Mouse (Mus musculus) neural tube, embryonic 15.5 days (tissue): Measurements from ENCODE around the gene Sec14l5. TPM values are rescaled to one million over a fixed set of nuclear protein-coding genes. Genes with fewer than 3 reads are reported as not detected.

ENCODE experiments used
- ATAC-seq: fragments of 200-750 bp; cut with Nextera tagmentation; 2 replicates; pipeline ENCODE4 v1.8.0; 2017; ENCODE audit warnings: mild to moderate bottlenecking, moderate TSS enrichment, moderate library complexity; ENCODE audit not compliant: low FRiP score
- H3K27ac ChIP-seq: fragments of 300-500 bp; sonication (generic); replicated peaks from 2 replicates; pipeline ENCODE4 v1.5.1; 2015; ENCODE audit warnings: mild to moderate bottlenecking, inconsistent platforms
- H3K27me3 ChIP-seq: fragments of 300-500 bp; sonication (generic); replicated peaks from 2 replicates; pipeline ENCODE4 v1.6.1; 2015; ENCODE audit warnings: inconsistent platforms
- H3K36me3 ChIP-seq: fragments of 300-500 bp; sonication (generic); 2 replicates; pipeline ENCODE4 v1.6.1; 2015; ENCODE audit warnings: inconsistent platforms
- H3K4me1 ChIP-seq: fragments of 300-500 bp; sonication (generic); 2 replicates; pipeline ENCODE4 v1.6.1; 2015; ENCODE audit warnings: inconsistent platforms
- H3K4me2 ChIP-seq: fragments of 300-500 bp; sonication (generic); 2 replicates; pipeline ENCODE4 v1.6.1; 2015; ENCODE audit warnings: inconsistent platforms, mild to moderate bottlenecking, moderate library complexity
- H3K4me3 ChIP-seq: fragments of 300-500 bp; sonication (generic); replicated peaks from 2 replicates; pipeline ENCODE4 v1.5.1; 2015; ENCODE audit warnings: mild to moderate bottlenecking, inconsistent platforms
- H3K9ac ChIP-seq: fragments of 300-500 bp; sonication (generic); replicated peaks from 2 replicates; pipeline ENCODE4 v1.6.1; 2015; ENCODE audit warnings: mild to moderate bottlenecking, inconsistent platforms
- H3K9me3 ChIP-seq: fragments of 300-500 bp; sonication (generic); replicated peaks from 2 replicates; pipeline ENCODE4 v1.6.1; 2016; ENCODE audit warnings: inconsistent platforms
- WGBS: fragments of 180-500 bp; shearing (Covaris S2); methylation state at CpG from one replicate; pipeline ENCODE4 v1.1.7; 2015; ENCODE audit warnings: mixed read lengths; 5-methylcytosine and 5-hydroxymethylcytosine counted together
- polyA plus RNA-seq: library from polyadenylated mRNA; unstranded; fragments of >200 nt; fragmentation: Nextera tagmentation; extraction: Ambion mirVana; gene quantifications from 2 replicates; pipeline ENCODE4 v1.2.1, GENCODE M21; 2015

Sec14l5 gene
- polyA plus RNA-seq, 1 experiment from 2014 or later = 0.33 TPM

DNA sequence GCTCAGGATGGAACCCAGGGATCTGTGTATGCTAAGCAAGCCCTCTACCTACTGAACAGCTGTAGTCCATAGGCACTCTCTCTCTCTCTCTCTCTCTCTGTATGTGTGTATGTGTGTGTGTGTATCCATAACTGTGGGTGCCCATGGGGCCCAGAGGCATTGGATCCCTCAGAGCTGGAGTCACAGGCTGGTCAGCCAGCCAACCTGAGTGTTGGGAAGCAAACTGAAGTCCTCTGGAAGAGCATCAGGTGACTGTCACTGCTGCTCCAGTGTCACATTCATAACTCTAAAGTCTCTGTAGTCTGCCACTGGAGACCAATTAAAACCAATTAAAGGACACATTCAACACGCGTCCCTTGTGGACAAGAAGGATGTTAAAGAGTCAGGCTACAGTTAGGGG is 9.6 kb downstream of the Sec14l5 start:
- Histone ChIP-seq H3K9ac (no peak overlapping the region), H3K4me2 (no peak overlapping the region), H3K27me3 (no peaks in the 10 kb centered on the region; the same call in 1 of the 2 replicates), H3K27ac (no peak overlapping the region), H3K36me3 (no peaks in the 10 kb centered on the region), H3K4me3 (no peak overlapping the region), H3K4me1 (peaks cover 18% of the 10 kb centered on the region), H3K9me3 (no peaks in the 10 kb centered on the region)
- ATAC-seq = no peak
- WGBS = 34% methylated on average over 2 of the region's 2 CpGs

DNA sequence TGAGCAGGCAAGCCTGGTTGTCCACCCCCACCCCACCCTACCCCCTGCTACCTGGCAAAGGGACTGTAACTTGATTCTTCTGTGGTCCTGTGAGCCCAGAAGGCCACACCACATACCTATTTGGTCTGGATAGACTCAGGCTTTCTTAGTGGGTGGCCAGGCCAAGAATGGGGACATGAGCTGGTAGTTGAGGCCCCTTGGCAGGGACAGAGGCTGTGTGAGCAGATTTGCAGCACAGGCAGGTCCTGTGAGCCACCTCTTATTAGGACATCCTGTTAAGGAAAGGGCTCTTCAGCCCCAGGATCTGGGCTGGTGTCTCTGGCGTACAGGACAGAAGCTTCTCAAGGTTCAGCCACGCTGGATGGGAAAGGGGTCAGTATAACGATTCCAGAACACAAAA is 10.2 kb downstream of the Sec14l5 start:
- H3K4me1 ChIP-seq = peaks cover 18% of the 10 kb centered on the region
- WGBS = 87% methylated on average over 3 of the region's 3 CpGs
- no peak overlapping the region for H3K27ac ChIP-seq

GRCm38 (mm10) chr16:5159248-5159647 is 12.3 kb downstream of the Sec14l5 start:
- no peak for ATAC-seq
- Histone ChIP-seq H3K27ac (no peak overlapping the region), H3K9me3 (no peaks in the 10 kb centered on the region), H3K9ac (no peak overlapping the region), H3K36me3 (no peaks in the 10 kb centered on the region), H3K4me3 (no peak overlapping the region), H3K4me2 (no peak overlapping the region), H3K4me1 (no peaks in the 10 kb centered on the region), H3K27me3 (no peaks in the 10 kb centered on the region; the same call in 1 of the 2 replicates)
- WGBS = 93% methylated on average over 8 of the region's 8 CpGs

More for the DNA sequence above, 10.2 kb downstream of the Sec14l5 start:
- no peaks in the 10 kb centered on the region for H3K9me3 ChIP-seq
- H3K36me3 ChIP-seq = no peaks in the 10 kb centered on the region
- H3K4me3 ChIP-seq = no peak overlapping the region
- ATAC-seq = no peak
- no peak overlapping the region for H3K4me2 ChIP-seq
- H3K9ac ChIP-seq = no peak overlapping the region
- no peaks in the 10 kb centered on the region; the same call in 1 of the 2 replicates for H3K27me3 ChIP-seq

DNA sequence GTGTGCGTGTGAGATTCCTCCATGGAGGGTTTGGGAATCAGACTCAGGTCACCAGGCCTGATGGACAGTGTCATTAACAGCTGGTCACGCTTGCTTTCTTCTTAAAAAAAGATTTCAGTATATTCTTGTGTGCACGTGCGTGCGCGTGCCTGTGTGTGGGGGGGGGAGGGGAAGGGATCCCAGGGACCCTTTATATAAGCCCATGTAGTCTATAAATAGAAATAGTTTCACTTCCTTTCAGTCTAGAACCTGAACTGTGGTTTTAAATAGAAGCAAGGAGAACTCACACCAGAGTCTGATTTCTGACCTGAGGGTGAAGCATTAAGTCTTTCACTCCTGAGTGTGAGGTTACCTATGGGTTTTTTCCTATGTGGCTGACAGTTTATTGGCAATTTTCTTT is 17.4 kb downstream of the Sec14l5 start:
- 82% methylated on average over 6 of the region's 6 CpGs for WGBS
- H3K9ac ChIP-seq = no peak overlapping the region

GRCm38 (mm10) chr16:5168038-5168437 is 21.1 kb downstream of the Sec14l5 start:
- no peak for ATAC-seq
- Histone ChIP-seq H3K9ac (no peak overlapping the region), H3K4me2 (no peak overlapping the region), H3K36me3 (no peaks in the 10 kb centered on the region), H3K4me1 (no peaks in the 10 kb centered on the region), H3K27ac (no peak overlapping the region), H3K27me3 (no peaks in the 10 kb centered on the region), H3K9me3 (no peaks in the 10 kb centered on the region), H3K4me3 (no peak overlapping the region)
- WGBS = 87% methylated on average over 2 of the region's 2 CpGs

More for the DNA sequence above, 17.4 kb downstream of the Sec14l5 start:
- no peaks in the 10 kb centered on the region for H3K4me1 ChIP-seq
- no peak overlapping the region for H3K4me3 ChIP-seq
- H3K36me3 ChIP-seq = no peaks in the 10 kb centered on the region
- no peaks in the 10 kb centered on the region for H3K27me3 ChIP-seq
- H3K27ac ChIP-seq = no peak overlapping the region
- H3K4me2 ChIP-seq = no peak overlapping the region
- no peaks in the 10 kb centered on the region for H3K9me3 ChIP-seq
- ATAC-seq = no peak

DNA sequence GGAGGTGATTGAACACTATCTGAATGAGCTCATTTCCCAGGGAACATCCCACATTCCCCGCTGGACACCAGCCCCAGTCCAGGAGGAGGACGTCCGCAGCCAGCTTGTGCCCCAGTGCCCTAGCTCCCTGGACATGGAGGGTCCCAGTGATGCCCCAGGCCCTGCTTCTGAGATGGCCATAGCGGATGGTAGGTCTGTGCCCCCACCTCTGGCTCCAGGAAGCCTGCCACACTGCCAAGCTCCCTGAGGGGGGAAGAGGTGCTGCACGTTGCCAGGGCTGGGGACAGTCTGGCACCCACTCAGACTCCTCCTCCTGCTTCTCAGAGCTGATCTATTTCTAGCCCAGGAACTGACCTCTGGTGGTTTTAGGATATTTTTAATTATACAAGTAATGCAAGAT is 21.9 kb downstream of the Sec14l5 start:
- 80% methylated on average over 5 of the region's 5 CpGs for WGBS
- no peak overlapping the region for H3K9ac ChIP-seq
- H3K9me3 ChIP-seq = no peaks in the 10 kb centered on the region
- no peak overlapping the region for H3K4me3 ChIP-seq
- no peaks in the 10 kb centered on the region for H3K27me3 ChIP-seq
- no peak overlapping the region for H3K27ac ChIP-seq
- no peaks in the 10 kb centered on the region for H3K36me3 ChIP-seq
- no peaks in the 10 kb centered on the region for H3K4me1 ChIP-seq
- ATAC-seq = no peak
- no peak overlapping the region for H3K4me2 ChIP-seq

GRCm38 (mm10) chr16:5172636-5173035 is 25.7 kb downstream of the Sec14l5 start:
- ATAC-seq = no peak
- WGBS = 86% methylated on average over 6 of the region's 6 CpGs

DNA sequence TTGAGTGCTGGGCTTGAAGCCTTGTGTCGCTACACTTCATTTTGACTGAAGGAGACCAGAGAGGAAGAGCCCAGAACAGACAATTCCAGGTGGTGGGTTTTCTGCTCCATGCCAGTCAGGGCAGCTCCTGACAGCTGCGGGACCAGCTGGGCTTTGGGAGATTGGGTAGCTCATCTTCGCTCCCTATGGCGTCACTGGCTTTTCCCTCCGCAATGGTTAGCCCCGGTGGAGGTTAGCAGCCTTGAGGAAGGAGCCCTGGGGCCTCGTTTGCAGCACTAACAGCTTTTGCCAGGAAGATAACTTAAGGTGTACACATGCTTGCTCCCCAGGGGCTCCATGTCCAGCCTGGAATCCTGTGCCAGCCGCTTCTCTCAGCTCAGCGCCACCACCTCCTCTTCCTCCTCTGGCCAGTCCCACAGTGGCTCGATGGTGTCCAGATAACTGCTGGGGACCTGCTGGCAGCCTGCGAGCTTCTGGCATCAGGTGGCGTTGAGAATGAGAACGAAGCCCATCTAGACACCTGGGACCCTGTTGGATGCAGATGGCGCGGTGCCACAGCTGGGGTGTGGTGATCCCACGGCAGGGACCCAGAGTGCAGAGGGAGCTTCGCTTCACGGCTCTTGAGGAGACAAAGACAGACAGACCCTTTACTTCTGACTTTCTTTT is 36.5 kb downstream of the Sec14l5 start:
- no peak for ATAC-seq
- Histone ChIP-seq H3K9ac (no peak overlapping the region), H3K27me3 (no peaks in the 10 kb centered on the region), H3K9me3 (no peaks in the 10 kb centered on the region), H3K4me1 (no peaks in the 10 kb centered on the region), H3K4me3 (no peak overlapping the region), H3K27ac (no peak overlapping the region), H3K36me3 (no peaks in the 10 kb centered on the region), H3K4me2 (no peak overlapping the region)
- WGBS = 74% methylated on average over 18 of the region's 18 CpGs

More at GRCm38 (mm10) chr16:5172636-5173035, 25.7 kb downstream of the Sec14l5 start:
- H3K4me3 ChIP-seq = no peak overlapping the region
- H3K9ac ChIP-seq = no peak overlapping the region
- H3K9me3 ChIP-seq = no peaks in the 10 kb centered on the region
- H3K27me3 ChIP-seq = no peaks in the 10 kb centered on the region
- no peaks in the 10 kb centered on the region for H3K4me1 ChIP-seq
- no peak overlapping the region for H3K4me2 ChIP-seq
- no peak overlapping the region for H3K27ac ChIP-seq
- H3K36me3 ChIP-seq = no peaks in the 10 kb centered on the region

- WGBS = 72% methylated on average over 8 of the region's 8 CpGs
- H3K36me3 ChIP-seq = no peaks in the 10 kb centered on the region
These were observed 37.2 kb downstream of the Sec14l5 start for GRCm38 (mm10) chr16:5184101-5184500.

DNA sequence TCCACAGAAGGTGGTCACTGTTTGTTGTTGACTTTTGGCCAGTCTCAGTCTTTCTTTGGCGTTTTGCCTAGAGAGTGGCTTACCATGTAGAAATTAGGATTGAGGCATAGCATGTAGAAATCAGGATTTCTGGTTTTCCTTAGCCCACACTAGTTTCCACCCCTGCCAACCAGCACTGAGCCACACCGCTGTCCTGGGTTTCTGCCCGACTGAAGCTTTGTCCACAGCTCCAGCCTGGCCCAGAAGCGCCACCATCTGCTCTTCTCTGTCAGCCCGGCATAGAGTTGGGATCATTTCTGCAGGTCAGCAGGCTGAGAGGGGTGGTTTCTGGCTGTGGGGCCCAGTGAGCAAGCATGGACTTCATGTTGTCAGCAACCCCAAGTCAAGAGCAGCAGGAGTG is 38.0 kb downstream of the Sec14l5 start:
- H3K36me3 ChIP-seq = no peaks in the 10 kb centered on the region
- H3K27me3 ChIP-seq = peaks cover 1% of the 10 kb centered on the region; the same call in 1 of the 2 replicates
- H3K9me3 ChIP-seq = no peaks in the 10 kb centered on the region
- H3K4me1 ChIP-seq = no peaks in the 10 kb centered on the region
- no peak overlapping the region for H3K4me2 ChIP-seq
- H3K27ac ChIP-seq = no peak overlapping the region
- WGBS = 82% methylated on average over 5 of the region's 5 CpGs
- ATAC-seq = no peak
- H3K4me3 ChIP-seq = no peak overlapping the region
- H3K9ac ChIP-seq = no peak overlapping the region

More at GRCm38 (mm10) chr16:5184101-5184500, 37.2 kb downstream of the Sec14l5 start:
- Histone ChIP-seq H3K27me3 (no peaks in the 10 kb centered on the region), H3K4me2 (no peak overlapping the region), H3K9me3 (no peaks in the 10 kb centered on the region), H3K4me3 (no peak overlapping the region), H3K9ac (no peak overlapping the region), H3K4me1 (no peaks in the 10 kb centered on the region), H3K27ac (no peak overlapping the region)
- no peak for ATAC-seq

GRCm38 (mm10) chr16:5185691-5186090 is 38.8 kb downstream of the Sec14l5 start:
- Histone ChIP-seq H3K4me1 (no peaks in the 10 kb centered on the region), H3K9ac (no peak overlapping the region), H3K36me3 (no peaks in the 10 kb centered on the region), H3K4me3 (no peak overlapping the region), H3K27ac (no peak overlapping the region), H3K9me3 (no peaks in the 10 kb centered on the region), H3K27me3 (peaks cover 8% of the 10 kb centered on the region; the same call in 1 of the 2 replicates), H3K4me2 (no peak overlapping the region)
- no peak for ATAC-seq
- 71% methylated on average over 7 of the region's 7 CpGs for WGBS

- H3K36me3 ChIP-seq = no peaks in the 10 kb centered on the region
- H3K9me3 ChIP-seq = no peaks in the 10 kb centered on the region
- H3K4me3 ChIP-seq = no peak overlapping the region
- H3K9ac ChIP-seq = no peak overlapping the region
- H3K27me3 ChIP-seq = peaks cover 8% of the 10 kb centered on the region; the same call in 1 of the 2 replicates
- H3K27ac ChIP-seq = no peak overlapping the region
- H3K4me2 ChIP-seq = no peak overlapping the region
- no peak for ATAC-seq
- 80% methylated on average over 7 of the region's 7 CpGs for WGBS
- H3K4me1 ChIP-seq = no peaks in the 10 kb centered on the region
These were observed 39.3 kb downstream of the Sec14l5 start for GRCm38 (mm10) chr16:5186234-5186633.
